Mouse (Mus musculus) erythroblast, adult 5-6 weeks (primary cell): ENCODE data around the gene Csf2. TPM values are rescaled to one million over a fixed set of nuclear protein-coding genes. Genes with fewer than 3 reads are reported as not detected.

Source experiments
- total RNA-seq, 2 experiments: library from RNA; stranded (forward) in 1 of 2; stranded (reverse) in 1 of 2; fragments of 150-400 nt in 1 of 2; fragments of 200-764, 138-1000 nt in 1 of 2; gene quantifications; 2 replicates each; pipeline versions ENCODE4 v1.2.3 to v1.2.4; 2015 to 2017; ENCODE audit warnings: low replicate concordance in 2 of 2

The Csf2 gene
- total RNA-seq, 2 experiments from 2014 or later, result not detected

Other genes with a start within 250 kb of the Csf2 start
- gene Slc22a4, start 221.6 kb downstream of the Csf2 start, total RNA-seq (2015; ENCODE audit: low replicate concordance), result 154 and 157 TPM in 2 replicates
- gene Slc22a4, start 221.6 kb downstream of the Csf2 start, total RNA-seq (2017; ENCODE audit: low replicate concordance), result 202 and 262 TPM in 2 replicates
- gene Pdlim4, start 180.7 kb downstream of the Csf2 start, total RNA-seq (2015; ENCODE audit: low replicate concordance), result 2.1 and 15.6 TPM in 2 replicates
- gene Pdlim4, start 180.7 kb downstream of the Csf2 start, total RNA-seq (2017; ENCODE audit: low replicate concordance), result 0.56 TPM in 1 of 2 replicates, not detected in the other
- 0.84 TPM in 1 of 2 replicates, not detected in the other for gene P4ha2, start 149.6 kb downstream of the Csf2 start, total RNA-seq (2015; ENCODE audit: low replicate concordance)
- 0.84 TPM in 1 of 2 replicates, not detected in the other for gene P4ha2, start 149.6 kb downstream of the Csf2 start, total RNA-seq (2017; ENCODE audit: low replicate concordance)
- not detected in 2 replicates for gene Il3, start 17.6 kb upstream of the Csf2 start, total RNA-seq (2015; ENCODE audit: low replicate concordance)
- gene Il3, start 17.6 kb upstream of the Csf2 start, total RNA-seq (2017; ENCODE audit: low replicate concordance), result not detected in 2 replicates
- 1.3 TPM in 1 of 2 replicates, not detected in the other for gene Acsl6, start 54.1 kb upstream of the Csf2 start, total RNA-seq (2015; ENCODE audit: low replicate concordance)
- 0.84 and 3.2 TPM in 2 replicates for gene Acsl6, start 54.1 kb upstream of the Csf2 start, total RNA-seq (2017; ENCODE audit: low replicate concordance)
- not detected in 2 replicates for gene Meikin, start 121.0 kb upstream of the Csf2 start, total RNA-seq (2015; ENCODE audit: low replicate concordance)
- not detected in 2 replicates for gene Meikin, start 121.0 kb upstream of the Csf2 start, total RNA-seq (2017; ENCODE audit: low replicate concordance)
- 8.4 and 12.1 TPM in 2 replicates for gene Fnip1, start 188.5 kb upstream of the Csf2 start, total RNA-seq (2015; ENCODE audit: low replicate concordance)
- gene Fnip1, start 188.5 kb upstream of the Csf2 start, total RNA-seq (2017; ENCODE audit: low replicate concordance), result 9.2 and 13.0 TPM in 2 replicates